Mouse (Mus musculus): ENCODE measurements around the gene Habp4. TPM values are rescaled to one million over a fixed set of nuclear protein-coding genes. Genes with fewer than 3 reads are reported as not detected.

Gene Habp4
- polyA plus RNA-seq, 1 experiment: 8.1 TPM

DNA sequence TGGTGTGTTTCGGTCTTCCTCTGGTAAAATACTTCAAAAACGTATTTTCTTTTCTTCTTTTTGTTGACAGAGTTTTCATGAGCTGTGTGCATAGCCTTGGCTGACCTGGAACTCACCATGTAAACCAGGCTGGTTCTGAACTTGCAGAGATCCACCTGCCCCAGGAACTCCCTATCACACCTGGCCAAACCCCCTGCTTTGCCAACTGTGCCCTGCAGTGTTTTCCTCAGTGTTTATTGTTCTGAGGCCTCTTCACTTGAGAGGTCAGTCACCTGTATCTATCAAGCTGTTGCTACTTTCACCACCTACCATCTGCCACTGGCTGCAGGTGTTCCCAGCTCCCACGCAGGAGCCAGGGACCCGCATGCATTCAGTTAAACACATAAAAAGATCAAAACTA is 65.1 kb downstream of the Habp4 start:
- DNase-seq (ENCODE audit: low read depth, low spot score): no peak
- 75% methylated on average over 4 of the region's 4 CpGs for WGBS

DNA sequence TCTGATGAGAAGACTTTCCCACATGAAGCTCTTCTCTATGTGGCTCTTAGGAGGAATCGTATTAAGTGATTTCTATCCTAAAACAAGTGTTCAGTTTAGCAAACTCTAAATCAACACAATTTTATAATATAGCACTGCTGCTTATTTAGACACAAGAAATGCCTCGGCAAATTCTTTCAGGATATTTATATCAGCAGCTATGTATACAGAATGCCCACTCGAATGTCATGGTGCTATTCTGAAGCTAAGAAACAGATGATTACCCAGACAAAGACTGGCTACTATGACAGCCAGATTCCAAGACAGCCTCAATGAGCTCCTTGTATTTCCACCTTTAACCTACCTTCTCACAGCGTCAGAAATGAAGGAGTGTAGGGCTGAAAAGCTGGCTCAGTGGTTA is 71.5 kb downstream of the Habp4 start:
- no peak for DNase-seq (ENCODE audit: low read depth, low spot score)
- 83% methylated on average over 4 of the region's 4 CpGs for WGBS

DNA sequence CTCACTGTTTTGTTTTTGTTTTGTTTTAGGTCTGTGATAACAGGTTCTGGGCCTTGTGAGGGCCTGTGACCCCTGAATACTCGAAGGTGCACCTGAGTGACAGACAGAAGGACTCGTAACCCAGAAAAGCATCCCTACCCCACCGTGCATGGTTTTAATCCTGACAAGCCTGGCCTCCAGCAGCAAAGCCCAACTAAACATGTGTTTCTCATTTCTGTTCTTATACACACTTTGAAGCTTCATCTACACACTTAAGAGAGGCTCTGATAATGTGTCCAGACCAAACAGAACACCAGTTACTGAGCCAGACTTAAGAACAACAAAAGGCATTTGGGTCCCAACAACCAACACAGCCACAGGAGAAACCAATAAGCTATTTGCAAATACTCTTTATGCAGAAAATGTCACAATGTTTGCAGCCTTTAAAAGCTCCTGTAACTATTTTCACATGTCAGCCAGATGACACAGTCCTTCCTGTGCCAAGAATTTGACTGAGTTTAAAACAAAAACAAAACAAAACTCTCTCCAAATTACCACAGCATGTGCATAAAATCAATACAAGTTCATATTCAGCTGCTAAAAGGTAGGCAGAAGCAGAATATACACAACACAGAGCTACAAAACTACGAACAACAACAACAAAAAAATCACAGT is 73.6 kb downstream of the Habp4 start:
- no peak for DNase-seq (ENCODE audit: low read depth, low spot score)
- WGBS: 70% methylated on average over 4 of the region's 4 CpGs

DNA sequence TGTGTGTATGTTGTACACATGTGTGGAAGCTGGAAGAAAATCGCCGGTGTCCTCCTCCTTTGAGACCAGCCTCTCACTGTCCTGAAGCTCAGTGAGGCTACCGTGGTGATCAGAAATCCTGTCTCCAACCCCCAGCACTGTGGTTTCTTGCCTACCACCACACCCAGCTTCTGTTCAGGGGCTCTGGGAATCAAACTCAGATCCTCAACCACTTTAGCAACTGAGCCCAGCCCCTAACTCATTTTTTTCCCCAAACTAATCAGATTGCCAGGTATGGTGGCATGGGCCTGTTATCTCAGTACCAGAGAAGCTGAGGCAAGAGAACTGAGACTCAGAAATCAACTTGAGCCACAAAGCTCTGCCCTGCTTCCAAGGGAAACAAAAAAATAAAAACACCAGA is 74.2 kb downstream of the Habp4 start:
- no peak for DNase-seq (ENCODE audit: low read depth, low spot score)
- WGBS: 76% methylated on average over 3 of the region's 3 CpGs

Other genes starting within 250 kb of the Habp4 start
- not detected in 2 replicates for gene Hsd17b3, start 72.6 kb upstream of the Habp4 start, polyA plus RNA-seq (2012; rRNA removed)
- gene Slc35d2, start 32.5 kb upstream of the Habp4 start, polyA plus RNA-seq (2012; rRNA removed): 4.1 and 8.0 TPM in 2 replicates
- 8.1 and 9.2 TPM in 2 replicates for gene Zfp367, start 8.6 kb upstream of the Habp4 start, polyA plus RNA-seq (2012; rRNA removed)
- gene Cdc14b, start 113.5 kb downstream of the Habp4 start, polyA plus RNA-seq (2012; rRNA removed): 2.3 and 5.5 TPM in 2 replicates
- gene Aaed1, start 150.9 kb downstream of the Habp4 start, polyA plus RNA-seq (2012; rRNA removed): 6.8 and 9.8 TPM in 2 replicates
- gene Ctsl, start 209.1 kb downstream of the Habp4 start, polyA plus RNA-seq (2012; rRNA removed): 35.1 and 44.4 TPM in 2 replicates

Data from large intestine, adult 2 months (tissue).